Mouse (Mus musculus): ENCODE measurements around the gene Ttpal. TPM values are rescaled to one million over a fixed set of nuclear protein-coding genes. Genes with fewer than 3 reads are reported as not detected.

The Ttpal gene
- 8.5 and 10.4 TPM in 2 replicates for polyA plus RNA-seq (2015; fragmentation: Nextera tagmentation; extraction: Ambion mirVana)

DNA sequence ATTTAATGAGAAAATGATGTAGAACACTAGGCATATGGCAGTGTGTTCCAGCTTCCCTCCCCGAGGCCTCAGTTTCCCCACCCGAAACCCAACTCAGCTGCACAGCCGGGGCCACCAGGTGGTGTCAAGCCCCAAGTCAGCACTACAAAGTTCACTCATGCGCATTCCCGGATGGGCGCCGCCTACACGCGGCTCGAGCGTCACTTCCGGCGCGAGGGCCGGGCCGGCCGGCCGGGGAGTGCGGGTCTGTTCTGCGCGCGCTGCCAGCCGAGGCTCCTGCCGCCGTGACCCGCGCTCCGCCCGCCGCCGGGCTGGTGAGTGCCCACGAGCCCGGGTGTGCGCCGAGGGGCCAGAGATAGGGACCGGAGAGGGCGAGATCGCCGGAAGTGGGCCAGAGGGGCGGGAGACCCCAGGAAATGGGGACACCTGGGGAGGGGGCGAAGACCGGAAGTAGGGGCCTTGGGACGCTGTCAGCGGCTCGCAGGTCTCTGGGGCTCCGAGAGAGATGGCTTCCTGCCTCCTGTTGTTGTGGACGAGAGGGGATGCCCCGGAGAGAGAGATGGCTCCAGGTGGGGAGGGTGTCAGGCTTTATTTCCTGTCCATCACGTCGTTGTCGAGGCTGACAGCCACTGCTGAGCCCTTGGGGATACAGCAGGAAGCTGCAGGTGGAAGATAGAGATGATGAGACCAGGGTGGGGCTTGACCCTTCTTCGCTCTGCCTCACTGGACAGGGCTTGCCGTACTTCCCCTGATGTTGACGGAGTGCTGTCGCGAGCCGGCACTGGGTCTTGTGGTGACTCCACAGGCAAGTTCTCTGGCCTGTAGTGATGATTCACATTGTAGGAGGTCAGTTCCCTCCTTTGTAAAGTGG, at the start of gene Ttpal:
Gene Ttpal (plus strand): TSS at position 214 of the 871 bp plus-strand sequence.
- no peaks in the 10 kb centered on the region for H3K27me3 ChIP-seq
- H3K27ac ChIP-seq (replicated peaks) = peak within 1 kb of the TSS; percentile 88
- no peaks in the 10 kb centered on the region for H3K9me3 ChIP-seq (replicated peaks)
- peak within 1 kb of the TSS; percentile 94 for H3K9ac ChIP-seq
- peaks cover 53% of the 10 kb centered on the region for H3K4me1 ChIP-seq (replicated peaks)
- ATAC-seq (ENCODE audit: insufficient read depth) = peak; percentile 91
- WGBS (ENCODE audit: insufficient replicate concordance) = under 1% methylated on average over 57 of the region's 57 CpGs
- peaks cover 2% of the 10 kb centered on the region; the same call in 1 of the 2 replicates for H3K36me3 ChIP-seq (replicated peaks)
- H3K4me3 ChIP-seq (replicated peaks) = peak within 1 kb of the TSS; percentile 85
- peak within 1 kb of the TSS; percentile 97 for H3K4me2 ChIP-seq

DNA sequence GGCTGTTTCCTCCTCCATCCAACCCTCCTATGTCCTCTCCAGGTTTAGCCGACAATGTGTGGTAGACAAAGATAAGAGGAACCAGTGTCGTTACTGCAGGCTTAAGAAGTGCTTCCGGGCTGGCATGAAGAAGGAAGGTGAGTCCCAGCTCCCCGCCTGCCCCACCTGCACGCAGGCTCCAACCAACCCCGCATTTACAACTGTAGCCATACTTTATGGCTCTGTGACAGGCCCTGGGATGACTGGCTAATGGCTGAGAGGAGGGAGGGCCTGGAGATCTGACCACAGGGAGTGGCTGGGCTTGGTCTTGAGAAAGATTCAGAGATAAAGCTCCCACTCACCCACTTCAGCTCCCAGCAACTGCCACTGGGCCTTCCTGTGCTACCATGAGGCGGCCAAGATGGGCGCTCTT, 49.6 kb upstream of the Ttpal start:
- peaks cover 39% of the 10 kb centered on the region for H3K4me1 ChIP-seq (replicated peaks)
- peak overlapping the region; percentile 25; the same call in 1 of the 2 replicates for H3K4me2 ChIP-seq
- H3K4me3 ChIP-seq (replicated peaks) = no peak overlapping the region
- no peak for ATAC-seq (ENCODE audit: insufficient read depth)
- no peaks in the 10 kb centered on the region for H3K27me3 ChIP-seq
- no peaks in the 10 kb centered on the region for H3K9me3 ChIP-seq (replicated peaks)
- H3K27ac ChIP-seq (replicated peaks) = peak overlapping the region; percentile 42; the same call in 1 of the 2 replicates
- H3K9ac ChIP-seq = no peak overlapping the region
- H3K36me3 ChIP-seq (replicated peaks) = no peaks in the 10 kb centered on the region
- WGBS (ENCODE audit: insufficient replicate concordance) = 16% methylated on average over 8 of the region's 8 CpGs

- WGBS (ENCODE audit: insufficient replicate concordance) = 51% methylated on average over 4 of the region's 4 CpGs
- Histone ChIP-seq H3K36me3 (replicated peaks) (no peaks in the 10 kb centered on the region), H3K27me3 (no peaks in the 10 kb centered on the region; the same call in 1 of the 2 replicates), H3K9ac (no peak overlapping the region), H3K4me1 (replicated peaks) (peaks cover 39% of the 10 kb centered on the region), H3K4me3 (replicated peaks) (no peak overlapping the region), H3K27ac (replicated peaks) (peak overlapping the region; percentile 67), H3K4me2 (no peak overlapping the region), H3K9me3 (replicated peaks) (no peaks in the 10 kb centered on the region)
- ATAC-seq (ENCODE audit: insufficient read depth) = no peak
Measured at GRCm38 (mm10) chr2:163554425-163554982, 47.6 kb upstream of the Ttpal start.

GRCm38 (mm10) chr2:163554996-163555395, 47.1 kb upstream of the Ttpal start:
- Histone ChIP-seq H3K27me3 (no peaks in the 10 kb centered on the region; the same call in 1 of the 2 replicates), H3K36me3 (replicated peaks) (no peaks in the 10 kb centered on the region), H3K4me1 (replicated peaks) (peaks cover 39% of the 10 kb centered on the region), H3K4me2 (no peak overlapping the region), H3K4me3 (replicated peaks) (no peak overlapping the region), H3K9ac (no peak overlapping the region), H3K9me3 (replicated peaks) (no peaks in the 10 kb centered on the region), H3K27ac (replicated peaks) (peak overlapping the region; percentile 67)
- peak; percentile 19; the same call in 1 of the 2 replicates for ATAC-seq (ENCODE audit: insufficient read depth)
- WGBS (ENCODE audit: insufficient replicate concordance) = 55% methylated on average over 6 of the region's 6 CpGs

GRCm38 (mm10) chr2:163555417-163555816, 46.7 kb upstream of the Ttpal start:
- ATAC-seq (ENCODE audit: insufficient read depth) = peak; percentile 68
- no peak overlapping the region for H3K4me3 ChIP-seq (replicated peaks)
- H3K9me3 ChIP-seq (replicated peaks) = no peaks in the 10 kb centered on the region
- H3K27me3 ChIP-seq = no peaks in the 10 kb centered on the region; the same call in 1 of the 2 replicates
- H3K4me1 ChIP-seq (replicated peaks) = peaks cover 39% of the 10 kb centered on the region
- H3K4me2 ChIP-seq = no peak overlapping the region
- no peak overlapping the region for H3K9ac ChIP-seq
- 55% methylated on average over 13 of the region's 13 CpGs for WGBS (ENCODE audit: insufficient replicate concordance)
- peak overlapping the region; percentile 67 for H3K27ac ChIP-seq (replicated peaks)
- no peaks in the 10 kb centered on the region for H3K36me3 ChIP-seq (replicated peaks)

- H3K4me2 ChIP-seq = no peak overlapping the region
- H3K9ac ChIP-seq = no peak overlapping the region
- H3K9me3 ChIP-seq (replicated peaks) = no peaks in the 10 kb centered on the region
- 57% methylated on average over 1 of the region's 1 CpGs for WGBS (ENCODE audit: insufficient replicate concordance)
- H3K36me3 ChIP-seq (replicated peaks) = peaks cover 6% of the 10 kb centered on the region; the same call in 1 of the 2 replicates
- no peak overlapping the region for H3K4me3 ChIP-seq (replicated peaks)
- peaks cover 18% of the 10 kb centered on the region for H3K4me1 ChIP-seq (replicated peaks)
- H3K27ac ChIP-seq (replicated peaks) = no peak overlapping the region
- H3K27me3 ChIP-seq = no peaks in the 10 kb centered on the region; the same call in 1 of the 2 replicates
- no peak for ATAC-seq (ENCODE audit: insufficient read depth)
Measured at GRCm38 (mm10) chr2:163558548-163558947, 43.6 kb upstream of the Ttpal start.

GRCm38 (mm10) chr2:163559236-163559635, 42.9 kb upstream of the Ttpal start:
- H3K4me3 ChIP-seq (replicated peaks) = no peak overlapping the region
- 52% methylated on average over 5 of the region's 5 CpGs for whole genome bisulfite sequencing (ENCODE audit: insufficient replicate concordance)
- peaks cover 16% of the 10 kb centered on the region for H3K4me1 ChIP-seq (replicated peaks)
- H3K27ac ChIP-seq (replicated peaks) = no peak overlapping the region
- no peak overlapping the region for H3K9ac ChIP-seq
- no peak for ATAC-seq (ENCODE audit: insufficient read depth)
- no peaks in the 10 kb centered on the region; the same call in 1 of the 2 replicates for H3K27me3 ChIP-seq
- no peak overlapping the region for H3K4me2 ChIP-seq
- no peaks in the 10 kb centered on the region for H3K9me3 ChIP-seq (replicated peaks)
- H3K36me3 ChIP-seq (replicated peaks) = peaks cover 9% of the 10 kb centered on the region; the same call in 1 of the 2 replicates

DNA sequence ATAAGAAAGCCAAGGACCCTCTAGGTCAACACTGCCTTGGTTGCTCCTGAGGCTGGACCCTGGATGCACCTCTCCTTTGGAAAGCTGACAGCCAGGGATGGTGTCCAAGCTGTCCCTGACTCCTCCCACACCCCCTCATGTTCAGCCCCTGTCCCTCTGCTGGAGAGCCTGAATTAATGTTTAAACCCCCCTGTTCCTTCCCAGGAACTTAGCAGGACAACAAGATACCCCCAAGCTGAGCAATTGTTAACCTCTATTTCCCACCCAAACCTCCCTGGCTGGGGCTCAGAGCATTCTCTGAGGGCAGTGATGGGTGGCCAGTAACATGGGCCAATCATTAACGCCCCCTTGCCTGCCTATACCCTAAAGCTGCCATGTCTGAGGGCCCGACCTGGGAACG, 41.9 kb upstream of the Ttpal start:
- H3K36me3 ChIP-seq (replicated peaks) = peaks cover 13% of the 10 kb centered on the region
- H3K4me2 ChIP-seq = no peak overlapping the region
- no peak for ATAC-seq (ENCODE audit: insufficient read depth)
- no peaks in the 10 kb centered on the region; the same call in 1 of the 2 replicates for H3K27me3 ChIP-seq
- no peak overlapping the region for H3K9ac ChIP-seq
- H3K9me3 ChIP-seq (replicated peaks) = no peaks in the 10 kb centered on the region
- no peak overlapping the region for H3K4me3 ChIP-seq (replicated peaks)
- 55% methylated on average over 3 of the region's 3 CpGs for WGBS (ENCODE audit: insufficient replicate concordance)
- peaks cover 14% of the 10 kb centered on the region for H3K4me1 ChIP-seq (replicated peaks)
- H3K27ac ChIP-seq (replicated peaks) = no peak overlapping the region

- Histone ChIP-seq H3K9ac (no peak overlapping the region), H3K9me3 (replicated peaks) (no peaks in the 10 kb centered on the region), H3K36me3 (replicated peaks) (peaks cover 14% of the 10 kb centered on the region), H3K27me3 (no peaks in the 10 kb centered on the region; the same call in 1 of the 2 replicates), H3K4me2 (no peak overlapping the region), H3K27ac (replicated peaks) (no peak overlapping the region), H3K4me3 (replicated peaks) (no peak overlapping the region), H3K4me1 (replicated peaks) (peaks cover 10% of the 10 kb centered on the region)
- 66% methylated on average over 13 of the region's 13 CpGs for WGBS (ENCODE audit: insufficient replicate concordance)
- ATAC-seq (ENCODE audit: insufficient read depth) = no peak
Measured at GRCm38 (mm10) chr2:163561258-163561948, 40.7 kb upstream of the Ttpal start.

- Histone ChIP-seq H3K9me3 (replicated peaks) (no peaks in the 10 kb centered on the region), H3K27ac (replicated peaks) (no peak overlapping the region), H3K9ac (no peak overlapping the region), H3K4me3 (replicated peaks) (no peak overlapping the region), H3K4me2 (no peak overlapping the region), H3K27me3 (no peaks in the 10 kb centered on the region), H3K36me3 (replicated peaks) (peaks cover 18% of the 10 kb centered on the region), H3K4me1 (replicated peaks) (no peaks in the 10 kb centered on the region)
- ATAC-seq (ENCODE audit: insufficient read depth) = no peak
- 26% methylated on average over 8 of the region's 8 CpGs for WGBS (ENCODE audit: insufficient replicate concordance)
Measured at GRCm38 (mm10) chr2:163564646-163565045, 37.5 kb upstream of the Ttpal start.
